Mouse (Mus musculus) c-Kit-negative CD71-positive TER-119-positive erythroid progenitor cells, embryonic 14.5 days (primary cell): ENCODE data around the gene Epx.

ENCODE experiments used
- DNase-seq: peaks from one replicate; pipeline ENCODE4 v3.0.0-alpha.2; 2013; ENCODE audit warnings: low read depth, low spot score

The Epx gene

GRCm38 (mm10) chr11:87840676-87841075, 34.7 kb downstream of the Epx start:
- DNase-seq, result no peak

- no peak for DNase-seq
These were observed 47.0 kb downstream of the Epx start, which contains the start of gene Lpo for GRCm38 (mm10) chr11:87828239-87828900. TSS of gene Lpo (minus strand) at chr11:87828289.

GRCm38 (mm10) chr11:87821502-87821901, 53.8 kb downstream of the Epx start:
- no peak for DNase-seq

GRCm38 (mm10) chr11:87817443-87817773, 57.9 kb downstream of the Epx start:
- DNase-seq, result no peak

- no peak for DNase-seq
These were observed 58.5 kb downstream of the Epx start for GRCm38 (mm10) chr11:87816707-87817442.

- DNase-seq, result no peak
These were observed 60.5 kb downstream of the Epx start for GRCm38 (mm10) chr11:87814831-87815230.
